Mouse (Mus musculus) ES-E14 (cell line): ENCODE measurements around the gene Uspl1. TPM values are rescaled to one million over a fixed set of nuclear protein-coding genes. Genes with fewer than 3 reads are reported as not detected.

ENCODE experiments used
- DNase-seq: peaks from one replicate; pipeline ENCODE4 v3.0.0-alpha.2; 2013; ENCODE audit warnings: low read depth, low spot score
- H3K27ac ChIP-seq: 2 replicates; pipeline ENCODE4 v1.5.1; 2012; ENCODE audit warnings: low read depth, mild to moderate bottlenecking, low read length, moderate library complexity, mixed read lengths; ENCODE audit not compliant: poor library complexity, insufficient read depth, severe bottlenecking
- H3K36me3 ChIP-seq: 2 replicates; pipeline ENCODE4 v1.6.1; 2012; ENCODE audit warnings: mild to moderate bottlenecking, low read length, moderate library complexity, mixed read lengths; ENCODE audit not compliant: control insufficient read depth, poor library complexity, insufficient read depth, severe bottlenecking
- H3K4me1 ChIP-seq, 2 experiments: fragments of 150-350 bp in 1 of 2; sonication (generic) in 1 of 2; 2 replicates each; pipeline ENCODE4 v1.6.1; 2012; ENCODE audit warnings: low read length in 2 of 2, mild to moderate bottlenecking in 1 of 2, mixed read lengths in 1 of 2; ENCODE audit not compliant: control insufficient read depth in 2 of 2, insufficient read depth in 2 of 2, poor library complexity in 1 of 2
- H3K4me3 ChIP-seq, 2 experiments: fragments of 150-350 bp in 1 of 2; sonication (generic) in 1 of 2; 2 replicates each; pipeline ENCODE4 v1.5.1; 2012; ENCODE audit warnings: low read length in 2 of 2, low read depth in 1 of 2, mild to moderate bottlenecking in 1 of 2, mixed read lengths in 1 of 2; ENCODE audit not compliant: insufficient read depth in 1 of 2, poor library complexity in 1 of 2, severe bottlenecking in 1 of 2
- H3K9ac ChIP-seq: 2 replicates; pipeline ENCODE4 v1.6.1; 2012; ENCODE audit warnings: low read depth, mild to moderate bottlenecking, low read length, mixed read lengths; ENCODE audit not compliant: poor library complexity, insufficient read depth, severe bottlenecking
- H3K9me3 ChIP-seq: fragments of 150-350 bp; sonication (generic); 2 replicates; pipeline ENCODE4 v1.6.1; 2012; ENCODE audit warnings: low read depth, mild to moderate bottlenecking, low read length; ENCODE audit not compliant: control insufficient read depth, insufficient read depth
- CHD2 ChIP-seq: IDR thresholded peaks from 2 replicates; pipeline ENCODE4 v1.6.1; 2014; ENCODE audit warnings: mild to moderate bottlenecking, low read depth, low read length, inconsistent platforms
- HCFC1 ChIP-seq: IDR thresholded peaks from 2 replicates; pipeline ENCODE4 v1.6.1; 2012; ENCODE audit warnings: low read length, inconsistent platforms, borderline replicate concordance; ENCODE audit not compliant: insufficient read depth
- MAFK ChIP-seq: IDR thresholded peaks from 2 replicates; pipeline ENCODE4 v1.6.1; 2014; ENCODE audit warnings: mild to moderate bottlenecking, low read depth, low read length, inconsistent platforms; ENCODE audit not compliant: insufficient read depth
- ZC3H11A ChIP-seq: IDR thresholded peaks from 2 replicates; pipeline ENCODE4 v1.6.1; 2012; ENCODE audit warnings: low read depth, mild to moderate bottlenecking, inconsistent platforms, low read length, borderline replicate concordance
- ZNF384 ChIP-seq: IDR thresholded peaks from 2 replicates; pipeline ENCODE4 v1.6.1; 2012; ENCODE audit warnings: low read depth, low read length, inconsistent platforms
- in situ Hi-C, 2 experiments: fragments of 600-800 bp; cut with MboI; formaldehyde crosslinking; loops; one replicate each; pipeline ENCODE4 v1.15.1; 2025; ENCODE audit warnings: low sequenced_read_pairs in 2 of 2, inconsistent platforms in 1 of 2; ENCODE audit not compliant: unreplicated experiment in 2 of 2
- total RNA-seq: library from RNA; depleted of rRNA; stranded (reverse); fragments of 300-350 nt; gene quantifications from 2 replicates; pipeline ENCODE4 v1.2.3, GENCODE M21; 2012

The Uspl1 gene
- total RNA-seq, 1 experiment, result 108 TPM

- DNase-seq, result no peak
- no peak for TF ChIP-seq ZC3H11A
- TF ChIP-seq CHD2, result no peak
- no peak for TF ChIP-seq MAFK
- no peak for TF ChIP-seq HCFC1
- no peak for TF ChIP-seq ZNF384
- H3K4me1 ChIP-seq, result peaks cover 2 to 8% of the 10 kb centered on the region in 2 experiments; a peak in 2 of 4 replicates
- in situ Hi-C loops, result no loop called here
- no peaks in the 10 kb centered on the region for H3K9me3 ChIP-seq
- H3K4me3 ChIP-seq, result no peak overlapping the region
- no peaks in the 10 kb centered on the region for H3K36me3 ChIP-seq
- H3K9ac ChIP-seq, result no peak overlapping the region
- no peak overlapping the region for H3K27ac ChIP-seq
Measured at GRCm38 (mm10) chr5:149247047-149247904, 63.1 kb downstream of the Uspl1 start.

GRCm38 (mm10) chr5:149252303-149252702, 68.2 kb downstream of the Uspl1 start:
- Histone ChIP-seq H3K9ac (no peak overlapping the region), H3K27ac (no peak overlapping the region), H3K9me3 (no peaks in the 10 kb centered on the region), H3K4me3 (no peak overlapping the region), H3K36me3 (no peaks in the 10 kb centered on the region), H3K4me1 (peaks cover 0 to 5% of the 10 kb centered on the region in 2 experiments; a peak in 3 of 4 replicates)
- in situ Hi-C loops, result no loop called here
- DNase-seq, result no peak
- TF ChIP-seq CHD2 (no peak), ZNF384 (no peak), HCFC1 (no peak), MAFK (no peak), ZC3H11A (no peak)

GRCm38 (mm10) chr5:149253491-149253890, 69.3 kb downstream of the Uspl1 start:
- no peaks in the 10 kb centered on the region for H3K36me3 ChIP-seq
- peaks cover 0 to 5% of the 10 kb centered on the region in 2 experiments; a peak in 3 of 4 replicates for H3K4me1 ChIP-seq
- no peak for TF ChIP-seq ZNF384
- TF ChIP-seq ZC3H11A, result no peak
- no peak for TF ChIP-seq CHD2
- no peak for TF ChIP-seq MAFK
- no peak for TF ChIP-seq HCFC1
- no peak overlapping the region for H3K27ac ChIP-seq
- no peaks in the 10 kb centered on the region for H3K9me3 ChIP-seq
- H3K9ac ChIP-seq, result no peak overlapping the region
- in situ Hi-C loops, result no loop called here
- H3K4me3 ChIP-seq, result no peak overlapping the region
- no peak for DNase-seq

- no peak overlapping the region for H3K27ac ChIP-seq
- H3K4me3 ChIP-seq, result no peak overlapping the region
- TF ChIP-seq HCFC1 (no peak), ZNF384 (no peak)
- peaks cover 0 to 5% of the 10 kb centered on the region in 2 experiments; a peak in 3 of 4 replicates for H3K4me1 ChIP-seq
- H3K9me3 ChIP-seq, result no peaks in the 10 kb centered on the region
- in situ Hi-C loops, result no loop called here
- H3K36me3 ChIP-seq, result no peaks in the 10 kb centered on the region
- no peak for DNase-seq
- H3K9ac ChIP-seq, result no peak overlapping the region
Measured at GRCm38 (mm10) chr5:149255522-149255921, 71.4 kb downstream of the Uspl1 start.
